Mouse (Mus musculus): ENCODE data around the gene Cacna2d3. TPM values are rescaled to one million over a fixed set of nuclear protein-coding genes. Genes with fewer than 3 reads are reported as not detected.

Cacna2d3 gene
- total RNA-seq, 2 experiments from 2014 or later = 3.0 TPM

GRCm38 (mm10) chr14:29179397-29179888 is 542.2 kb downstream of the Cacna2d3 start:
- DNase-seq (ENCODE audit: low spot score in 2 of 2) = no peak

GRCm38 (mm10) chr14:29178695-29179396 is 542.8 kb downstream of the Cacna2d3 start:
- DNase-seq (ENCODE audit: low spot score in 2 of 2) = no peak

- no peak for DNase-seq (ENCODE audit: low spot score in 2 of 2)
Observed at GRCm38 (mm10) chr14:29174762-29175161, 546.9 kb downstream of the Cacna2d3 start.

GRCm38 (mm10) chr14:29172207-29172606 is 549.5 kb downstream of the Cacna2d3 start:
- no peak for DNase-seq (ENCODE audit: low spot score in 2 of 2)

- no peak for DNase-seq (ENCODE audit: low spot score in 2 of 2)
Observed at GRCm38 (mm10) chr14:29164653-29165030, 557.0 kb downstream of the Cacna2d3 start.

GRCm38 (mm10) chr14:29163998-29164652 is 557.5 kb downstream of the Cacna2d3 start:
- no peak for DNase-seq (ENCODE audit: low spot score in 2 of 2)

- no peak for DNase-seq (ENCODE audit: low spot score in 2 of 2)
Observed at GRCm38 (mm10) chr14:29159803-29160202, 561.9 kb downstream of the Cacna2d3 start.

- DNase-seq (ENCODE audit: low spot score in 2 of 2) = no peak
Observed at GRCm38 (mm10) chr14:29157096-29157495, 564.6 kb downstream of the Cacna2d3 start.

GRCm38 (mm10) chr14:29144184-29144583 is 577.5 kb downstream of the Cacna2d3 start:
- no peak for DNase-seq (ENCODE audit: low spot score in 2 of 2)

GRCm38 (mm10) chr14:29137614-29138013 is 584.0 kb downstream of the Cacna2d3 start:
- no peak for DNase-seq (ENCODE audit: low spot score in 2 of 2)

- no peak for DNase-seq (ENCODE audit: low spot score in 2 of 2)
Observed at GRCm38 (mm10) chr14:29137006-29137579, 584.6 kb downstream of the Cacna2d3 start.

- no peak for DNase-seq (ENCODE audit: low spot score in 2 of 2)
Observed at GRCm38 (mm10) chr14:29134901-29135300, 586.8 kb downstream of the Cacna2d3 start.

- no peak for DNase-seq (ENCODE audit: low spot score in 2 of 2)
Observed at GRCm38 (mm10) chr14:29130511-29130910, 591.2 kb downstream of the Cacna2d3 start.

- no peak for DNase-seq (ENCODE audit: low spot score in 2 of 2)
Observed at GRCm38 (mm10) chr14:29123886-29124285, 597.8 kb downstream of the Cacna2d3 start.

- no peak for DNase-seq (ENCODE audit: low spot score in 2 of 2)
Observed at GRCm38 (mm10) chr14:29122749-29123148, 598.9 kb downstream of the Cacna2d3 start.

- no peak for DNase-seq (ENCODE audit: low spot score in 2 of 2)
Observed at GRCm38 (mm10) chr14:29113852-29114450, 607.7 kb downstream of the Cacna2d3 start.

GRCm38 (mm10) chr14:29111666-29112065 is 610.0 kb downstream of the Cacna2d3 start:
- DNase-seq (ENCODE audit: low spot score in 2 of 2) = no peak

GRCm38 (mm10) chr14:29110351-29111091 is 611.1 kb downstream of the Cacna2d3 start:
- DNase-seq (ENCODE audit: low spot score in 2 of 2) = no peak

- DNase-seq (ENCODE audit: low spot score in 2 of 2) = no peak
Observed at GRCm38 (mm10) chr14:29107464-29107863, 614.2 kb downstream of the Cacna2d3 start.

- no peak for DNase-seq (ENCODE audit: low spot score in 2 of 2)
Observed at GRCm38 (mm10) chr14:29097776-29098175, 623.9 kb downstream of the Cacna2d3 start.

GRCm38 (mm10) chr14:29095431-29095830 is 626.2 kb downstream of the Cacna2d3 start:
- no peak for DNase-seq (ENCODE audit: low spot score in 2 of 2)

Data from adrenal gland, postnatal 4 days (tissue).